Mouse (Mus musculus): ENCODE results near the gene Prl2c5. TPM values are rescaled to one million over a fixed set of nuclear protein-coding genes. Genes with fewer than 3 reads are reported as not detected.

The Prl2c5 gene
- polyA plus RNA-seq (2015; fragmentation: Illumina TruSeq; extraction: RNeasy Lipid Tissue Mini Kit (QIAGEN cat#74804); ENCODE audit: low read depth, low replicate concordance), result not detected

DNA sequence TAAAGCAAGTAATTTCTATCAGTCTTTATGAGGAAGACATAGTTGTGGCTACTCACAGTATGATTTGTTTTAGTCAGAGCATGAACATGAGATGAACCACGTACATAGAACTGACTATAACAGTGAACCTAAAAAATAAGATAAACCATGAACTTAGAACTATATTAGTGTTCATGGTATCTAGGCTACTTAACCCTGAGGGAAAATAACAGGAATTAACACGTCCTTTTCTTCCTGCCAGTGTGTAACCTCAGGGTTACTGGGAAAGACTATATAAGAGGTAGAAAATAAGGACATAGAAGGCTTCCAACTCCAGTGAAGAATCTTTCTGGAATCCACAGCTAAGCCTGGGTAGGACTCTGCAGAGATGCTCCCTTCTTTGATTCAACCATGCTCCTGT is at the start of gene Prl2c5:
Gene Prl2c5 (plus strand): TSS at position 301 of the 400 bp plus-strand sequence.

Other genes with a start within 250 kb of the Prl2c5 start
- not detected for gene Prl2c2, start 177.3 kb upstream of the Prl2c5 start, polyA plus RNA-seq (2015; fragmentation: Illumina TruSeq; extraction: RNeasy Lipid Tissue Mini Kit (QIAGEN cat#74804); ENCODE audit: low read depth, low replicate concordance)
- gene Gpr137b, start 211.3 kb downstream of the Prl2c5 start, polyA plus RNA-seq (2015; fragmentation: Illumina TruSeq; extraction: RNeasy Lipid Tissue Mini Kit (QIAGEN cat#74804); ENCODE audit: low read depth, low replicate concordance), result 10.2 TPM